Mouse (Mus musculus): ENCODE measurements at regions not wholly inside any gene's neighbourhood (a gene's known extent, or its start where the extent isn't known, plus 50 kb on each side); places are given as distances from the start of the nearest gene placed in this dataset.

- DNase-seq = no peak
Observed at GRCm38 (mm10) chr3:54993761-54994160, 61.5 kb downstream of the Ccna1 start.

GRCm38 (mm10) chr3:54990073-54990472, 65.2 kb downstream of the Ccna1 start:
- no peak for DNase-seq

GRCm38 (mm10) chr3:54989358-54989757, 65.9 kb downstream of the Ccna1 start:
- DNase-seq = peak; percentile 20

- DNase-seq = no peak
Observed at GRCm38 (mm10) chr3:54981488-54981887, 65.8 kb upstream of the Sertm1 start.

- no peak for DNase-seq
Observed at GRCm38 (mm10) chr3:54980312-54980711, 64.6 kb upstream of the Sertm1 start.

GRCm38 (mm10) chr3:54965512-54965911, 49.8 kb upstream of the Sertm1 start:
- no peak for DNase-seq
